Mouse (Mus musculus): Measurements from ENCODE around the gene Phf24. TPM values are rescaled to one million over a fixed set of nuclear protein-coding genes. Genes with fewer than 3 reads are reported as not detected.

Gene Phf24
- total RNA-seq, 2 experiments from 2014 or later, result 366 to 369 TPM

DNA sequence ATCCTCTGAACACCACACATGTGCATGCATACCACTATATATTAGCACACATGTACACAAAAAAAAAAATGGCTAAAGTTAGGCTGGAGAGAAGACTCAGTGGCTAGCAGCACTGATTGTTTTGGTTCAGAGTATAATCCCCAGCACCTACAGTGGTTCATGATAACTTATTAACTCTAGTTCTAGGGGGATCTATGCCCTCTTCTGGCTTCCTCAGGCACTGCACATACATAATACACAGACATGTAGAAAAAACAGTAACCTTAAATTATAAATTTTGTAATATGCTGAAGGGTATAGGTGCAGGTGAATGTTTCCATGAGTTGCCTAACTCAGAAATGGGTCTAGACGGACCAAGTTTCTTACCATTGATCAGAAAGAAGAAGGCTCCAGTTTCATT is 71.8 kb downstream of the Phf24 start:
- DNase-seq (ENCODE audit: low spot score in 2 of 2), result no peak

Other genes with a start within 250 kb of the Phf24 start
- 1 to 10 TPM; 1.3 to 2.4 TPM for gene 4930578G10Rik, start 181.1 kb upstream of the Phf24 start, total RNA-seq (2021)
- 1 to 10 TPM; 1.1 to 1.6 TPM for gene Ccl19, start 160.1 kb upstream of the Phf24 start, total RNA-seq (2021)
- not detected for gene Ccl21a, start 142.7 kb upstream of the Phf24 start, total RNA-seq (2021)
- under 1 TPM; 0.12 to 0.19 TPM for gene Fam205a1, start 62.8 kb upstream of the Phf24 start, total RNA-seq (2021)
- gene Gm12394, start 59.9 kb upstream of the Phf24 start, total RNA-seq (2021), result 1 to 10 TPM; 1.9 to 2.2 TPM
- 1 to 10 TPM in 1 of 2 experiments, under 1 TPM in 1; 0.44 to 1.4 TPM for gene Fam205c, start 42.4 kb upstream of the Phf24 start, total RNA-seq (2021)
- gene Dnajb5, start 33.2 kb downstream of the Phf24 start, total RNA-seq (2021), result 100 to 1,000 TPM; 262 to 268 TPM
- gene 1700022I11Rik, start 52.9 kb downstream of the Phf24 start, total RNA-seq (2021), result not detected
- 100 to 1,000 TPM; 180 to 185 TPM for gene Vcp, start 83.8 kb downstream of the Phf24 start, total RNA-seq (2021)
- 10 to 100 TPM; 10.3 to 11.6 TPM for gene Fancg, start 93.8 kb downstream of the Phf24 start, total RNA-seq (2021)
- 10 to 100 TPM; 24.1 to 25.4 TPM for gene Pigo, start 109.2 kb downstream of the Phf24 start, total RNA-seq (2021)
- gene Stoml2, start 115.0 kb downstream of the Phf24 start, total RNA-seq (2021), result 100 to 1,000 TPM; 104 to 113 TPM
- gene Fam214b, start 129.6 kb downstream of the Phf24 start, total RNA-seq (2021), result 10 to 100 TPM; 33.0 to 34.3 TPM
- 10 to 100 TPM; 52.3 to 58.3 TPM for gene Unc13b, start 142.3 kb downstream of the Phf24 start, total RNA-seq (2021)